Mouse (Mus musculus) G1E (cell line): ENCODE data around the gene Dok3. TPM values are rescaled to one million over a fixed set of nuclear protein-coding genes. Genes with fewer than 3 reads are reported as not detected.

Source experiments
- ATAC-seq: 2 replicates; pipeline ENCODE4 v1.8.0; 2016; ENCODE audit warnings: mild to moderate bottlenecking; ENCODE audit not compliant: insufficient number of reproducible peaks, poor library complexity, low FRiP score, severe bottlenecking; ENCODE audit errors: extremely low read depth
- DNase-seq: peaks from one replicate; pipeline ENCODE4 v3.0.0; 2012; ENCODE audit warnings: low spot score
- H3K27me3 ChIP-seq: 2 replicates; pipeline ENCODE4 v1.6.1; 2012; ENCODE audit warnings: mild to moderate bottlenecking, low read length, inconsistent platforms; ENCODE audit not compliant: insufficient read depth
- H3K36me3 ChIP-seq: replicated peaks from 2 replicates; pipeline ENCODE3; 2012; ENCODE audit warnings: mild to moderate bottlenecking, inconsistent platforms
- H3K4me1 ChIP-seq: 2 replicates; pipeline ENCODE4 v1.6.1; 2012; ENCODE audit warnings: low read depth, low read length, inconsistent platforms, mixed read lengths; ENCODE audit not compliant: insufficient read depth
- H3K4me3 ChIP-seq: 2 replicates; pipeline ENCODE4 v1.5.1; 2012; ENCODE audit warnings: low read depth, mild to moderate bottlenecking, inconsistent platforms, low read length, moderate library complexity, mixed read lengths
- H3K9me3 ChIP-seq: replicated peaks from 2 replicates; pipeline ENCODE4 v1.6.1; 2012; ENCODE audit warnings: inconsistent platforms
- CTCF ChIP-seq: IDR thresholded peaks from 2 replicates; pipeline ENCODE4 v1.5.1; 2012; ENCODE audit warnings: low read depth, low read length, inconsistent platforms, mixed read lengths
- GATA1 ChIP-seq: IDR thresholded peaks from 2 replicates; pipeline ENCODE4 v1.6.1; 2012; ENCODE audit warnings: borderline replicate concordance, low read length, inconsistent platforms, mixed read lengths
- GATA2 ChIP-seq: IDR thresholded peaks from 2 replicates; pipeline ENCODE4 v1.6.1; 2012; ENCODE audit warnings: low read depth, low read length, inconsistent platforms, borderline replicate concordance
- POLR2AphosphoS5 ChIP-seq: IDR thresholded peaks from 2 replicates; pipeline ENCODE4 v1.6.1; 2012; ENCODE audit warnings: low read depth, low read length, inconsistent platforms; ENCODE audit not compliant: insufficient replicate concordance
- TAL1 ChIP-seq: conservative IDR thresholded peaks from 2 replicates; pipeline ENCODE4 v1.6.1; 2012; ENCODE audit warnings: low read depth, low read length, inconsistent platforms, mixed read lengths
- polyA plus RNA-seq: library from polyadenylated mRNA; stranded (reverse); fragments of >175 nt; gene quantifications from 2 replicates; pipeline ENCODE4 v1.2.3, GENCODE M21; 2012
- total RNA-seq, 2 experiments: library from RNA; stranded (forward) in 1 of 2; stranded (reverse) in 1 of 2; fragments of 200-1000 nt in 1 of 2; fragments of >200 nt in 1 of 2; fragmentation: Nextera tagmentation in 1 of 2; gene quantifications; 2 replicates each; pipeline ENCODE4 v1.2.3; 2014 to 2017

Dok3 gene
- total and polyA plus RNA-seq, 3 experiments, result 1.6 to 11.6 (median 8.8) TPM

- no peaks in the 10 kb centered on the region for H3K27me3 ChIP-seq
- DNase-seq (no peak), ATAC-seq (no peak)
- H3K4me1 ChIP-seq, result peaks cover 6% of the 10 kb centered on the region
- H3K9me3 ChIP-seq, result no peaks in the 10 kb centered on the region
- peaks cover 100% of the 10 kb centered on the region for H3K36me3 ChIP-seq
- TF ChIP-seq POLR2AphosphoS5 (no peak), GATA2 (no peak), TAL1 (no peak), CTCF (no peak), GATA1 (no peak)
- no peak overlapping the region for H3K4me3 ChIP-seq
Measured at GRCm38 (mm10) chr13:55544792-55545191, 15.7 kb upstream of the Dok3 start.

- H3K9me3 ChIP-seq, result no peaks in the 10 kb centered on the region
- no peak overlapping the region for H3K4me3 ChIP-seq
- H3K4me1 ChIP-seq, result peaks cover 9% of the 10 kb centered on the region
- TF ChIP-seq POLR2AphosphoS5, result no peak
- no peak for TF ChIP-seq GATA2
- H3K27me3 ChIP-seq, result no peaks in the 10 kb centered on the region
- peaks cover 100% of the 10 kb centered on the region for H3K36me3 ChIP-seq
- no peak for DNase-seq
- no peak for ATAC-seq
Measured at GRCm38 (mm10) chr13:55543447-55543846, 14.4 kb upstream of the Dok3 start.

- DNase-seq, result no peak
- ATAC-seq, result no peak
- H3K27me3 ChIP-seq, result no peaks in the 10 kb centered on the region
- H3K9me3 ChIP-seq, result no peaks in the 10 kb centered on the region
- peaks cover 9% of the 10 kb centered on the region for H3K4me1 ChIP-seq
- peaks cover 99% of the 10 kb centered on the region for H3K36me3 ChIP-seq
- TF ChIP-seq POLR2AphosphoS5 (no peak), GATA2 (no peak), TAL1 (no peak), CTCF (no peak), GATA1 (no peak)
- no peak overlapping the region for H3K4me3 ChIP-seq
Measured at GRCm38 (mm10) chr13:55542891-55543290, 13.8 kb upstream of the Dok3 start.

DNA sequence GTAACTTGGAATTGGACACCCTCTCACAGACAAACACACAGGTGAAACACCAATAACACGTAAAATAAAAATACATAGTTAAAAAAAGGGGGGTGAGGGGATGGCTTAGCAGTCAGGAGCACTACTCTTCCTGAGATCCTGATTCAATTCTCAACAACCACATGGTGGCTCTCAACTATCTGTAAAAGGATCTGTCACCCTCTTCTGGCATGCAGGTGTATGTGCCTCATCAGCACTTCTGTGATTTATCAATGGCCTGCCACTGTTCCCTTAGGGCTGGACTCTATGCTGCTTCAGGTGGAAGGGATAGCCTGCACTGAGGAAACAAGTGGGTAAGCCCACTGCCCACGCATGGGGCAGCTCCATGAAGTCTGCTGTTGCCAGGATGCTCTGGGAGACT lies 11.8 kb upstream of the Dok3 start:
- TF ChIP-seq GATA2 (no peak), POLR2AphosphoS5 (no peak), CTCF (no peak), GATA1 (no peak), TAL1 (no peak)
- no peak for DNase-seq

GRCm38 (mm10) chr13:55536194-55537175 lies 7.4 kb upstream of the Dok3 start, which contains the start of gene Ddx41:
TSS of gene Ddx41 (minus strand) at chr13:55536658.
- H3K4me1 ChIP-seq, result peaks cover 20% of the 10 kb centered on the region
- peaks cover 85% of the 10 kb centered on the region for H3K36me3 ChIP-seq
- TF ChIP-seq CTCF (peak; percentile 56; the same call in 1 of the 2 replicates), GATA1 (no peak), POLR2AphosphoS5 (no peak)
- no peaks in the 10 kb centered on the region for H3K9me3 ChIP-seq
- peak within 1 kb of the TSS; percentile 98 for H3K4me3 ChIP-seq
- peak; percentile 92 for ATAC-seq
- DNase-seq, result peak; percentile 98
- no peaks in the 10 kb centered on the region for H3K27me3 ChIP-seq

More for the DNA sequence above, 11.8 kb upstream of the Dok3 start:
- Histone ChIP-seq H3K9me3 (no peaks in the 10 kb centered on the region), H3K36me3 (peaks cover 85% of the 10 kb centered on the region), H3K27me3 (no peaks in the 10 kb centered on the region), H3K4me1 (peaks cover 14% of the 10 kb centered on the region), H3K4me3 (no peak overlapping the region)
- ATAC-seq, result no peak

DNA sequence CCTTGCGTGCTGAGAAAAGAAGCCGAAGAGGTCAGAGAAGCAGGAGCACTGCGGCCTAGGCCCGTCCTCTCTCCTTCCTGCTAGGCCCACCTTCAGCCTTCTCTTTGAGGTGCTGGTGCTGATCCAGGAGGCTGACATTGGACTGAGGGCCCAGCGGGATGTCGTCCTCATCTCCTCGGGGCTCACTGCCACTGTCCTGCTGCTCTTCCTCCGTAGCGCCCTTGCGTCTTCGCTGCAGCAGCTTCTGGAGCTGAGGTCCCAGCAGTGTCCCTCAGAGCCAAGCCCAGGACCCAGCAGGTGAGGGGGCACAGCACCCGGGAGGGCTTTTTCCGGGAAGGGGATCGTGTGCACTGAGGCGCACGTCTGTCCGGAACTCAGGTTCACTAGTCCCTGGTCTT lies 6.7 kb upstream of the Dok3 start:
- no peak for DNase-seq
- no peak for ATAC-seq
- Histone ChIP-seq H3K36me3 (peaks cover 84% of the 10 kb centered on the region), H3K4me3 (peak overlapping the region; percentile 98), H3K27me3 (no peaks in the 10 kb centered on the region), H3K4me1 (peaks cover 20% of the 10 kb centered on the region), H3K9me3 (no peaks in the 10 kb centered on the region)
- no peak for TF ChIP-seq GATA2

GRCm38 (mm10) chr13:55535191-55535590 lies 6.1 kb upstream of the Dok3 start:
- H3K4me3 ChIP-seq, result peak overlapping the region; percentile 98
- no peaks in the 10 kb centered on the region for H3K9me3 ChIP-seq
- DNase-seq (no peak), ATAC-seq (no peak)
- TF ChIP-seq TAL1, result no peak
- no peak for TF ChIP-seq GATA2
- no peak for TF ChIP-seq CTCF
- H3K27me3 ChIP-seq, result no peaks in the 10 kb centered on the region
- H3K4me1 ChIP-seq, result peaks cover 21% of the 10 kb centered on the region
- H3K36me3 ChIP-seq, result peaks cover 84% of the 10 kb centered on the region
